Mouse (Mus musculus): ENCODE measurements around the gene Slc25a47.
"Not testable (repeated sequence)": the region's sequence is repeated elsewhere in the genome, so short reads cannot be mapped to it uniquely, and the experiment has no call there.

Slc25a47 gene

GRCm38 (mm10) chr12:108826282-108826957 is 9.4 kb upstream of the Slc25a47 start:
- DNase-seq (ENCODE audit: low spot score in 2 of 2) = no peak

DNA sequence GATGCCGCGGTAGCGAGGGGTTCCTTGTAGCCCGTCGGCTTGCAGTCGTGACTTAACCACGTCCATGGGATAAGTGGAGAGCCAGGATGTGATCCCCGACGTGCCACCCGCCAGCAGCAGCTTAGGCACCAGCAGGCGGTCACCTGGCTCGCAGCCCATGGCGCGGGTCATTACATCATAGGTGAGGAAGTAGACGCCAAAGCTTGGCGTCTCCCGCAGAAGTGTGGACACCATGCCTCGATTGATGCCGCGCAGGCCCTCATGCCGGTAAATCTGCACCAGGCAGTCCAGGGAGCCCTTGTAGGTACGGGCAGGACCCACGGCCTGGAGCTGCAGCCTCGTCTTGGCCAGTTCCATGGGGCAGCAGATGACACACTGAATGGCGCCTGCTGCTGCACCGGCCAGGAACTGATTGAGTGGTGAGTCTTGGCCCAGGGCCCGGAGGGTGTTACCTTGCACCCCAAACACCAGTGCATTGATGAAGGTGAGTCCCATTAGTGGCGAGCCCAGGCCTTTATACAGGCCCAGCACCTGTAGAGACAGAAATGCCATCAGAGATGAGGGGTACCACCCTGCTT is 8.8 kb upstream of the Slc25a47 start:
- DNase-seq (ENCODE audit: low spot score in 2 of 2) = no peak

DNA sequence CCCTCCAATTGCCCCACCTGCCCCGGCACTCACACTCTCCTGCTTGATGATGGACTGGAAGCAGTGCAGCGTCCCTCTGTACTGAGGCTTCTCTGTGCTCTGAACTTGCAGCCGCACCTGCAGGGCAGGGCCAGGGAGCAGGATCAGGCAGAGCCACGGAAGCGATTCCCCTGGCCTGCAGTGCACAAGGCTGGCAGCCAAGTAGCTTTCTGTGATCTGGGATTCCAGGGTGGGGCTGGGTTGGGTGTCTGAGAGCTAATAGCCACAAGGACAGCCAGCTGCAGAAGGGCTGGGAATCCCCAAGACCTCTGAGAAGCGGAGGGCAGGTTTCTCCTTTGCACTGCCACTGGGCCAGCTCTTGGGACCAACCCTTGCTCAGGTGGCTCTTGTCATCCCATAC is 8.2 kb upstream of the Slc25a47 start:
- no peak for DNase-seq (ENCODE audit: low spot score in 2 of 2)

- DNase-seq (ENCODE audit: low spot score in 2 of 2) = no peak
Measured at GRCm38 (mm10) chr12:108829636-108830035, 6.2 kb upstream of the Slc25a47 start.

DNA sequence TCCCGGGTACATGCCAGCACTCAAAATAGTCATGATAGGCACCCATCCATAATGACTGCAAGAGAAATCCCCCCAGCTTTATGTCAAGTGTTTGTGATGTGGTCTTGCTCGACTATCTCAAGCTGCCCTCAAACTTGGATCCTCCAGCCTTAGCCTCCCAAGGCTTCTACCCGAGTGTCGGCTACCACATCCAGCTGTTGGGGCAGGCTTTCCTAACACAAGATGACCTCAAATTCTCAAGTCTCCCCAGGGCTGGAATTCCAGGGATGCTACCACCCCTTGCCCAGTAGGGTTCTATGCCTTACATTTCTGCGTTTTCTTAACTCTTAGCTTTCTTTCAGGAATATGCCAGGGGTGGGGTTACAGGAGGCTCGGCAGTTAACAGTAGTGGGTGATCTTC is 5.5 kb upstream of the Slc25a47 start:
- DNase-seq (ENCODE audit: low spot score in 2 of 2) = no peak

GRCm38 (mm10) chr12:108831966-108832643 is 3.7 kb upstream of the Slc25a47 start:
- DNase-seq (ENCODE audit: low spot score in 2 of 2) = no peak

DNA sequence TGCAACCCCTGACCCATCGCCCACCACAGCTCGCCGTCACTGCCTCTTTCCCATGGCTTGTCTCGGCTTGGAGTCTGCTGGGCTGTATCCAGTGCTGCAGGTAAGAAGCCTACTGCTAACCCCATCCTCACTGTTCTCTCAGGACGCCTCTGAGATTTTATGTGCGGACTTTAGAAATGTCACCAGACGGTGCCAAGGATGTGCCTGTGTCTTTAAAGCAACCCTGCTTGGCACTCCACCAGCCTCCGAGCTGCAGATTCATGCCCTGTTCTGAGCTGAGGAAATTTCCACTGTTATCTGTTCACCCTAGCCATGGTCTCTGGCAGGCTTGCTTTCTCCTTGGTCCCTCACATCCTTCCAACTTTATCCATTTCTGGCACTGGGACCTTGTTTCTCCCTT is 3.0 kb upstream of the Slc25a47 start:
- no peak for DNase-seq (ENCODE audit: low spot score in 2 of 2)

DNA sequence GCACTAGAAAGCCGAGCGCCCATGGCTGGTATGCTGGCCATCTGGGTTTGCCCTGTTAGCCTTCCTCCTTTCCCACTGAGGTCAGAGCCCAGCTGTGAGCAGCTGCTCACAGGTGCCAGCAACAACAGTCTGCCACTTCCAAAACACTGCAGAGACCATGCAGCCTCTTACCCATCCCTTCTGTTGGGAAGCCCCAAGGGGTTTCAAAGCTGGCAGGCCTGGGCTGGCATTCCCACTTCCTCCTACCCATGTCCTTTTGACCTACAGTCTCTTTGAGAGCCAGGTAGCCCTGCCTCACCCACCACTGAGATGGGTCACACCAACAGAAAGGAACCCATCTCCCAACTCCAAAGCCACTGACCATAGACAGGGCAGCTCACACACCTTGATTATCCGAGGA is 2.4 kb upstream of the Slc25a47 start:
- DNase-seq (ENCODE audit: low spot score in 2 of 2) = no peak

DNA sequence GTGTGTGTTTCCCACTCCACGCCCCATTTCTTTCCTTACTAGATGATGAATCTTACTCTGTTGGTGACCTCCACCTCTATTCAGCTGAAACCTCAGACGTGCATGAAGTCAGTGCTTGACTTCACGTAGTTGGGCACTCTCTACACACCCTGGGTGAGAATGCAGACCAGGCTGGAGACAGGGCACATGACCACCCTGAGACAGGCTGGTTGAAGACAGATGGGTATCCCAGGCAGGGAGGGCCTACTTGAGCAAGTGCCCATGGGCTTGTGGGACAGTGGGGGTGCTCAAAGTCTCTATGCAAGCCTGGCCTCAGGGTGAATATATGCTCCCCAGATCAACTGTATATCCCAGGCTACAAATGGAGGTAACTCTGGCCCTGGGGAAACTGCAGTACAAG is 1.5 kb upstream of the Slc25a47 start:
- no peak for DNase-seq (ENCODE audit: low spot score in 2 of 2)

GRCm38 (mm10) chr12:108834786-108835185 is 1.1 kb upstream of the Slc25a47 start:
- no peak for DNase-seq (ENCODE audit: low spot score in 2 of 2)

DNA sequence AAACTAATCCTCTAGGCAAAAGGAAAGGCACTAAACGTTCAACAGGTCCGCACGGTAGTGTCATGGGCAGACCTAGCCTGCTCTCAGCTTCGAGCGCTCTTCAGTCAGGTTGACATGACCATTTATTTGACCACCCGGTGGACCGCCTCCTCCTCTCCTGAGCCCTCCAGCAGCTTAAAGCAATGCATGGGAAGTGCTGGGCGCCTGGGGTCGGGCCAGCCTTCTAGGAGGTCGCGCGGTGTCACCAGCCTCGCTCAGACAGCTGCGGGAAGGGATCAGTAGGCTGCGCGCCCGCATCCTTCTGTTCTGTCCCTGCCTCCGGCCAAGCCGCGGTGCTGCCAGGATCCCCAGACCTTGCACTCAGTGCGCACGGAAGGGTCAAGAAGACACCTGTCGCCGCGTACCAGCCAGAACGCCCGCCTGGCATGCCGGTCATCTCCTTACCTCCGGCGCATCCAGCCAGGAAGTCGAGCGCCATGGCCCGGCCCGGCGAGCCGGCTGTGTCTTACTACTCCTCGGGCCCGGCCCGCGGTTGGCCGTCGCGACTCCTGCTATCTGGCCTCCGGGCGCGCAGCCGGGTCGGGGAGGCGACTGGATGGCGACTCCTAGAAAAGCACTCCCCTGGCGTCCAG is 522 bp upstream of the Slc25a47 start:
- DNase-seq (ENCODE audit: low spot score in 2 of 2) = no peak

DNA sequence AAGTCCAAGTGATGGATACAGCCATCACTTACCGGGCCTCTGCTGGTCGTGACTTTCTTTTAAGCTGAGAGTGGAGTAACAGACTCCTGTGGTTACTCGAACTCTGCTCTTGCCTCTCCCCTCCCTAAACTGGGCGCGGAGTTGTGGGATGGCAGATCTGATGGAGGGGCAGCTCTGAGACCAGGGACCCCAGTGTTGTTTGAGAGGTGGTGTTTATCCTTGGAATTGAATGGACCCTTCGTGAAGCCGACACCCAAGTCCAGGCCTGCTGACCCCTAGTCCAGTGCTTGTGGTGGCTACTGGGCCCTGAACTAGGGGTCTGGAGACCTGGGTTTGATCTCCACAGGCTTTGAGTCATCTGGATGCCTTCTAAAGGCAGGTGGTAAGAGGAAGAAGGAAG is 876 bp downstream of the Slc25a47 start:
- no peak for DNase-seq (ENCODE audit: low spot score in 2 of 2)

GRCm38 (mm10) chr12:108841181-108841580 is 5.3 kb downstream of the Slc25a47 start:
- no peak for DNase-seq (ENCODE audit: low spot score in 2 of 2)

GRCm38 (mm10) chr12:108842663-108843062 is 6.8 kb downstream of the Slc25a47 start:
- no peak for DNase-seq (ENCODE audit: low spot score in 2 of 2)

DNA sequence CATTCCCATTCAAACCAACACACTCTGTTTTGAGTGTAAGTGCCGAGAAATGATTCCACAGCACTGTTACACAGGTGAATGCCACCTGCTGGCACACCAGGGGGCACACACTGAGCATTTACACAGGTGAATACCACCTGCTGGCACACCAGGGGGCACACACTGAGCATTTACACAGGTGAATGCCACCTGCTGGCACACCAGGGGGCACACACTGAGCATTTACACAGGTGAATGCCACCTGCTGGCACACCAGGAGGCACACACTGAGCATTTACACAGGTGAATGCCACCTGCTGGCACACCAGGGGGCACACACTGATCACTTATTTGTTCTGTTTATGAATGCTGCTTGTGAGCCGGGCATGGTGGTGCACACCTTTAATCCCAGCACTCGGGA is 12.2 kb downstream of the Slc25a47 start:
- not testable (repeated sequence) for DNase-seq (ENCODE audit: low spot score in 2 of 2)

- DNase-seq (ENCODE audit: low spot score in 2 of 2) = no peak
Measured at GRCm38 (mm10) chr12:108849488-108850022, 13.7 kb downstream of the Slc25a47 start.

GRCm38 (mm10) chr12:108850129-108850528 is 14.3 kb downstream of the Slc25a47 start:
- DNase-seq (ENCODE audit: low spot score in 2 of 2) = no peak

GRCm38 (mm10) chr12:108850886-108851285 is 15.0 kb downstream of the Slc25a47 start:
- no peak for DNase-seq (ENCODE audit: low spot score in 2 of 2)

GRCm38 (mm10) chr12:108852822-108853221 is 17.0 kb downstream of the Slc25a47 start:
- DNase-seq (ENCODE audit: low spot score in 2 of 2) = no peak

DNA sequence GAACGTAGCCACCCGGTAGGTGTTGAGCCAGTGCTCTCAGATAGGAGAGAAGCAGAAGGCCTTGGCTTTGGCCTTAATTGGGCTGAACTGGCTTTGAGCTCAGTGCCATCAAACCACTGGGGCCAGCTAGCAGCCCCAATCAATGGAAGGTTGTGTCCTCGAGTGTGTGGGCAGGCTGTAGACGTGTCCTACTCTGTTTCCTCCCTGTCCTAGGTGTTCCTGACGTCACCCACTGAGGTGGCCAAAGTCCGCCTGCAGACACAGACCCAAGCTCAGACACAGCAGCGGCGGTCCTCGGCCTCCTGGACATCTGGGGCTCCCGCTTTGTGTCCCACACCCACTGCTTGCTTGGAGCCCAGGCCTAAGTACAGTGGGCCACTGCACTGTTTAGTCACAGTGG is 19.2 kb downstream of the Slc25a47 start:
- DNase-seq (ENCODE audit: low spot score in 2 of 2) = no peak

DNA sequence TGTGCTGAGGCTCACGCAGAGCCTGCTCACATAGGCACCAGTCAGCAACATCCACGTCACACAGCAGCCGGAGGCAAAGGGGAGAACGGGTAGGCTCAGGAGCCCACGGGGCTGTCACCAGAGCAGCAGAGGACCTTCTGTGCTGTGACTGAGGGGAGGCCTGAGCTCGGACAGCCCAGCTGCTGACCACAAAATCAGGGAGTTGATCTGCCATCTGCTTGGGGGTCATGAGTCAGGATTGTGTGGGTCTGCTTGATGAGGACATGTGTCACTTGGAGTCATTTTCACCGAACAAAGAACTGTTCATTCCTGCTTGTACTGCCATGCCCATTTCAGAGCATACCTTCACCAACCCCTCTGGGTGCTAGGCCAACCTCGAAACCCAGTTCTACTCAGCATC is 20.3 kb downstream of the Slc25a47 start:
- DNase-seq (ENCODE audit: low spot score in 2 of 2) = no peak

- DNase-seq (ENCODE audit: low spot score in 2 of 2) = no peak
Measured at GRCm38 (mm10) chr12:108857109-108857508, 21.3 kb downstream of the Slc25a47 start.

Measured in natural killer cell, adult 2 months (primary cell).